Mouse (Mus musculus) thymus, adult 2 months (tissue): ENCODE data around the gene Gdf3.

Source experiments
- CTCF ChIP-seq: fragments of 200-500 bp; IDR thresholded peaks from 2 replicates; pipeline ENCODE4 v1.5.1; 2012; ENCODE audit warnings: mild to moderate bottlenecking, control low read depth, low read length, moderate library complexity, borderline replicate concordance; ENCODE audit not compliant: control insufficient read depth, poor library complexity, insufficient read depth; ENCODE audit errors: extremely low read depth
- POLR2A ChIP-seq: fragments of 200-500 bp; IDR thresholded peaks from 2 replicates; pipeline ENCODE4 v1.6.1; 2012; ENCODE audit warnings: mild to moderate bottlenecking, low read length, control low read depth, moderate library complexity; ENCODE audit not compliant: control insufficient read depth, poor library complexity, insufficient read depth; ENCODE audit errors: extremely low read depth

DNA sequence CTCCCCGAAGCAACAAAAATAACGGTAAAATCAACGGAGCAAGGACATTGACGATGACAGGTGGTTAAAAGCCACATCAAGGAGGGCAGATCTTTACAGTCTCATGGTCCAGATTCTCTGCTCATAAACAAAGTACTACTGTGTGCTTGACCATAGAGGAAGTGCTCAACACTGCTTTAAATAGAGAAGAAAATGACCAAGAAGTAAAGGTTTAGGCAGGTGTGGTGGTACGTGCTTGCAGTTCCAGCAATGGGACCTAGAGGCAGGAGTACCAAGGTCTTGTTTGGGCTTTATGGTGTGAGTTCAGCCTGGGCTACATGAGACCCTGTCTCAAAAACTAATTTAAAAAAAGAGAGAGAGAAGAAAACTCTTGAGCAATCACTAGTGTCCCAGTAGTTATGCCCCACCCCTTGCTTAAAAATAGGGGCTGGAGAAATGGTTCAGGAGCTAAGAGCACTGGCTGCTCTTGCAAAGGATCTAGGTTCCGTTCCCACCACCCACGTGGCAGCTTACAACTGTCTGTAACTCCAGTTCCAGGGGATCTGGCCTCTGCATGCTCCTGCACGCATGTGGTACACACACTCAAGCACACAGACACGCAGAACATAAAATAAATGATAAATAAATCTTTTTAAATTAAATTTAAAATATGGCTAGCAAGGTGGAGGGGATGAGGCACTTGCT, 10.7 kb downstream of the Gdf3 start:
- no peak for TF ChIP-seq CTCF
- no peak for TF ChIP-seq POLR2A
